Mouse (Mus musculus) adrenal gland, postnatal 10 days (tissue): ENCODE measurements around the gene Mcts2. TPM values are rescaled to one million over a fixed set of nuclear protein-coding genes. Genes with fewer than 3 reads are reported as not detected.

Source experiments
- DNase-seq: peaks from one replicate; pipeline ENCODE4 v3.0.0; 2021; ENCODE audit warnings: mixed read lengths
- total RNA-seq, 2 experiments: library from RNA; stranded (reverse); gene quantifications; 2 replicates each; pipeline ENCODE4 v1.2.3; 2021

Mcts2 gene
- total RNA-seq, 2 experiments from 2014 or later: 24.5 to 26.7 TPM

DNA sequence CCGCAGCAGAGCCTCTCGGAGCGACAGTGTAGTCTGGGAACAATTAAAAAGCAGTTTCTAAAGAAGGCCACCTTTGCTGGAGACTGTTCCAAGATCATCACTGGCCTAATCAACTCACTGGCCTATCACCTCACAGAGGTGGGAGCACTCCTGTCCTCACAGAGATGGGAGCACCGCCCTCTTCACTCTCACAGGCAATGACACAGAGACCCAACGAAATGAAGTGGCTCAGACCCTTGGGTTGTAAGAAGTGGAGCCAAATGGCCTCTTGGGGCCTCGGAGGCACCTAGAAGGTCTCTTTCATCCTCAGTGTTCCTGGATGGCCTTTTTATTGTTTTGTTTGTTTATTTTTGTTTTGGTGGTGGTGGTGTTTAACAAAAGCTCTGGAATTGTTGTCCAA lies 39.4 kb downstream of the Mcts2 start:
- no peak for DNase-seq

DNA sequence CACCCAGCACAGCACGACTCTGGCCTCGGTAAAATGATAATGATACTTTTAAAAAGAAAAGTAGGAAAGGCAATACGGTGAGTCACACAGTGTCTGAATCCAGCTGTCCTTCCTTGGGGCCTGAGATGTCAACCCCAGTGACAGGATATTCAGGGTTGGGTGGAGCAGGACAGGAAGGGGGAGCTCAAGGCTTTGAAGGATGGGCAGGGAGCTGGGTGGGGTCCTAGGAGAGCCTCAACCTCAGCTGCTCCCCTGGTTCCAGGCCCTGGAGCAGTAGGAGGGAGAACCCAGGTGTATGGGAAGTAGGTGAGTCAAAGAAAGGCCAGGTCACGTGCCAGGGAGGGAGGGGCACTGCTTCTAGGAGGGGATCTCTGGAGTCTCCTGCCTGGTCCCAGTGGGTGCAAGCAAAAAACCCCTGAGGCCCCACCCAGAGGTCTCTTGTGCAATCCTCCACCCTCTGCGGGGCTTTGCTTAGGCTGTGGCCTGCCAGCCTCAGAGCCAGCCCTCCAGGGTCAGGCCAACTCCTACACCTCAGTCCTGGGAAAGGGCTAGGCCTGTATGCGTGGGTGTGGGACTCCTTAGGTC lies 40.0 kb downstream of the Mcts2 start:
- DNase-seq: no peak

DNA sequence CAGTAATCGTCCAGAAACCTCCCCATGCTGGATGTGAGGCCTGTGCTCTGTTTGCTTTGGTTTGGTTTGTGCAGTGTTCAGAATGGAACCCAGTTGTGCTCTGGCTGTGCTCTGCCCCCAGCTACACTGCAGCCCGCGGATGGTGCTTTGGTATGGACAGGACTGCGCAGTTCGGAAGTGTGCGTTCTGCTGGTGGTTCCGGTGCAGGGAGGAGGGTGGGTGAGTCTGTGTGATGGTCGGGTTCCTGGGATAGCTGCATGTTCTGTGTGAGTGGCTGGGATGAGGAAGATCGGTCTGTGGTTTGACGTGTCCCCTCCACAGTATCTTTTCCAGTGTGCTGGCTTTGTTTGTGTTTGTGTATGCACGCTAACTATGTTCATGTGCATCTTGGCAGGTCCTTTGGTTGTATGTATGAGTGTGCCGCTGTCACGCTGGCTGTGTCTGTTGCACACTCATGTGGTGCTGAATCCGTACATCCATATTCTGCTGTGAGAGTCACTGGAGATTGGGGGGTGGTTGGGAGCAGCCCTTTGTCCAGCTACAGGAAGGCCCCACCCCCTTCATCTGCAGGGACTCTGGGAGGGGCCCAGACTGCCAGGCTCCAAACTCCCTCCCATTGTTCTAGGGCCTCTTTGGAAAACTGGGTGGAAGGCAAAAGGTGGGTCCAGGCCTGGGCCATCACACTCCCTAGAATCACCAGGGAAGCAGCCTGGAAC lies 41.1 kb downstream of the Mcts2 start:
- DNase-seq: no peak

DNA sequence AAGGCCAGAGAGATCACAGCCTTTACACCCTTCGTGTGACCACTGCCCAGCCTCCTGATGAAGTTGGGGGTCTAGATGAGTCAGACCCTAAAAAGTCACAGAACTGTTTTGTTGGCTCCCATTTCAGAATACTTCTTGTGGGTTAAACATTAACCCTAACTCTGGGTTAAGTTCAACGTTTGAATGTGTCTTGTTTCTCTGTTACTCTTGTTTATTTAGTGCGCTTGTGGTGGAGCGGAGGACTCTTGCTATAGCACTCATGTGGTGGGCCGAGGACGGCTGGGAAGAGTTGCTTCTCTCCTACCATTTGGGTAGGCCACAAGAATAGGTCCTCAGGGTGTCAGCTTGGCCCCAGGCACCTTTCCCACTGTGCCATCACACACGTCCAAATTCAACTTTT lies 41.8 kb downstream of the Mcts2 start:
- no peak for DNase-seq

DNA sequence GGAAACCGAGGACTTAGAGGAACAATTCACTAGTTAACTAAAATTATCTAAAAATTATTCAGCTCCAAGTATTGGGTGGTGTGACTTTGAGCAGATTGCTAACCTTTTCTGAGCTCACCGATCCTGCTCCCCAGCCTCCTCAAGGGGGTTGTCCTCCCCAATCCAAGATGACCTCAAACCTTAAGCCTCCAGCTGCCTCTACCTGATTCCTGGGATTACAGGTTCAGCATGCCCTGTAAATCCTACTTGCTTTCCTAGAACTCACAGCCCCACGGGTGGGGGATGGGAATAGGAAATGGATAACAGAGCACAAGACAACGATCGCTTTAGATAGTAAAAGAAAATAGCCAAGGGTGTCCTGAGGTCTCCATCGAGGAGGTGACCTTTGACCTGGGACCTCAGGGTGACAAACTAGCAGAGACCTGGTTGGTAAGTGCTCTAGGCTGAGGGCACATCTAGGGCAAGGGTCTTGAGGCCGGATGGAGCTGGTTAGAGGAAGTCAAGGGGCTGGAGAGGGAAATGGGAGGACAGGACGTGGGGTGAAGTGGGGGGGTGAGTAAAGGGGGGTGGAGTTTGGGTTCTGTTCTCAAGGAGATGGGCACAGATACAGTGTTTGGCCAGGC lies 42.3 kb downstream of the Mcts2 start:
- no peak for DNase-seq

DNA sequence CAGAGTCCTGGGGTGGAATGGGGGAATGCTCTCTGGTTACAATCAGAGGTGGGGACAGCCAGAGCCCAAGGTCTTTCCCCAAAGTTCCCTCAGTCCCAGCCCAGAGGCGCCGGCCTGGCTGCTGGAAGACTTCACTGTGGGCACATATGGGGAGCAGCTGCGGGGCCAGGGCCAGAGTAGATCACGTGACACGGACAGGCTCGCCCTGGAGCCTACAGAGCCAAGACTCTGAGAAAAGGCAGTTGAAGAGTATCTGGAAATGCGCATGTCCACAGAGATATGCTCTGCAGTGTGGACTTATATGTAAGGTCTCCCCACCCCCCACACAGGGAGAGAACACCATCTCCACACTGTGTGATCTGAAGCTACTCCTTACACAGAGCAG lies 42.8 kb downstream of the Mcts2 start:
- DNase-seq: peak; percentile 82

DNA sequence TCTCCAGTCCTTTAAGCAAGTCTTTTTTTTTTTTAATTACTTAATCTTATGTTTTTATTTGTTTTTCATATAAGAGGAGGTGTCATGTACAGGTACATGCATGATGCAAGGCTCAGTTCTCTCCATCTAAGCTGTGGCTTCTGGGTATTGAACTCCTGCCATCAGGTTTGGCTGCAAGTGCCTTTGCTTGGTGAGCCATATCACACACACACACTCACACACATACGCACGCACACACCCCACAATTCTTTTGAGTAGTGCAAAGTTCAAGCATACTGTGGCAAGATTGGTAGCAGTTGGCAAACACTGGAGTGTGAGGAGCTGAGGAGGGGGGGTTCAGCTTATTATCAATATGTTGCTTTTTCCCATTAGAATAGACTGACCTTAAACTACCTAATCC lies 46.4 kb downstream of the Mcts2 start:
- DNase-seq: peak; percentile 56

DNA sequence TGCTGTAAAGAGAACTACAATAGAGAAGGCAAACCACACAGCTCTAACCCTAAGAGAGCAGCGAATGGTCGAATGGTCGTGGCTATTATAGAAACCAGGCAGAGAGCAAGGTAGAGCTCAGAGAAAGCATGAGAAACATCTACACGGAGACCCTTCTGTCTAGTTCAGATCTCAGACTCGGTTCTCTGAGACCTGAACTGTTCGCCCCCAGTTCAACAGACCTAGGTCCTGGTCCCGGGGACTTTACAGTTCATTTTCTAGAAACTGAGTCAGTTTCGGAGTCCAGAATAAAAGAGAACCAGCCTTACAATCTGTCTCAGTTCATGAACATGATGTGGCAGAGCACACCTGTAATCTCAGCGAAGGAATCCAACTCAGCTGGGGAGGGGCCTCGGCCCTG lies 47.7 kb downstream of the Mcts2 start:
- DNase-seq: no peak

DNA sequence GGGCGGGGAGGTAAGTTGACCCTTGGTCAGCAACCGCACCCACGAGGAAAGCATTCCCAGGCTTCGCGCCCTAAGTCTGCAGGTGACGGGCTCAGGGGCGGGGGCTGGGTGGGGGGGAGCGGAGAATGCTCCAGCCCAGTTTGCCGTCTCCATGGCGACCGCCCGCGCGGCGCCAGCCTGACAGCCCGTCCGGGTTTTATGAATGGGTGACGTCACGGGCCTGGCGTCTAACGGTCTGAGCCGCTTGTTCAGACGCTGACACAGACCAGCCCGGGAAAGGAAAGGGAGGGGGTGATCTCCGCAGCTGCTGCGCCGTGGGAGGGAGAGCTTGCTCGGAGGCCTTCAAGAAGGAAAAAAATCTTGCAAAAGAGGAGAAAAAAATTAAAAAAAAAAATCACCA lies 48.1 kb downstream of the Mcts2 start:
- DNase-seq: peak; percentile 98

DNA sequence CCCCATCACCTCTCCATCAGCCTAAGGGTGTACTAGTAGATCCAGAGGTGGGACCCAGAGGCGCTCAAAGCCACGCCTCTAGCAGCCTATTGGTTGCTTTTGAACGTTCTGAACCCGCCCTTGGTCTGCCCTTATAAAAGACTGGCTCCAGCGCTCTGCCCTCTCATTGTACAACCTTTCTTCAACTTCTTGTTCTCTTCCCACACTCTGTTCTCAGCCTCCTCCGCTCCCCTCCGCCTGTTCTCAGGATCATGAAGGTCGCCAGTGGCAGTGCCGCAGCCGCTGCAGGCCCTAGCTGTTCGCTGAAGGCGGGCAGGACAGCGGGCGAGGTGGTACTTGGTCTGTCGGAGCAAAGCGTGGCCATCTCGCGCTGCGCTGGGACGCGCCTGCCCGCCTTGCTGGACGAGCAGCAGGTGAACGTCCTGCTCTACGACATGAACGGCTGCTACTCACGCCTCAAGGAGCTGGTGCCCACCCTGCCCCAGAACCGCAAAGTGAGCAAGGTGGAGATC lies 49.3 kb downstream of the Mcts2 start, which contains the start of gene Id1:
Id1 (plus strand) TSS at position 162 of the 512 bp plus-strand sequence.
- DNase-seq: peak; percentile 92

DNA sequence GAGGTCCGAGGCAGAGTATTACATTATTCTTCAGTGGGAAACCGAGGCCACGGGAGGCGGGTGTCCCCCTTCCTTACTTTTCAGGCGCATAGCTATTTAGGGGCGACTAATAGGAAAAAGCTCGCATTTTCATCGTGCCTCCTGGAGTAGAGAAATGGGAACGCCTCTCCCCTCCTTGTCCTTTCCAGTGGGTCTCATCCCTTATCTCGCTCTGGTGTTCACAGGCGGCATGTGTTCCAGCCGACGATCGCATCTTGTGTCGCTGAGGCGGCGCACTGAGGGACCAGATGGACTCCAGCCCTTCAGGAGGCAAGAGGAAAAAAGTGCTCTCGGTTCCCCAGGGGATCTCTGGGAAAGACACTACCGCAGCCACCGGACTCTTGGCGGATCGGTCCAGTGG lies 49.9 kb downstream of the Mcts2 start:
- DNase-seq: peak; percentile 61

Other genes starting within 250 kb of the Mcts2 start
- not detected for gene Defb23, start 222.4 kb upstream of the Mcts2 start, total RNA-seq
- not detected for gene Defb20, start 210.0 kb upstream of the Mcts2 start, total RNA-seq
- not detected for gene Defb22, start 196.9 kb upstream of the Mcts2 start, total RNA-seq
- gene Defb26, start 175.3 kb upstream of the Mcts2 start, total RNA-seq: not detected
- gene Defb28, start 168.8 kb upstream of the Mcts2 start, total RNA-seq: not detected
- not detected for gene Defb29, start 146.9 kb upstream of the Mcts2 start, total RNA-seq
- gene Gm17416, start 117.7 kb upstream of the Mcts2 start, total RNA-seq: not detected
- not detected for gene Defb21, start 114.3 kb upstream of the Mcts2 start, total RNA-seq
- gene Defb19, start 106.7 kb upstream of the Mcts2 start, total RNA-seq: 1 to 10 TPM; 1.5 to 2.2 TPM
- gene Defb45, start 87.6 kb upstream of the Mcts2 start, total RNA-seq: not detected
- gene Defb36, start 82.7 kb upstream of the Mcts2 start, total RNA-seq: under 1 TPM in 1 of 2 experiments, not detected in 1; 0.73 TPM
- gene Defb25, start 64.0 kb upstream of the Mcts2 start, total RNA-seq: not detected
- gene Rem1, start 60.1 kb upstream of the Mcts2 start, total RNA-seq: 10 to 100 TPM in 1 of 2 experiments, 1 to 10 TPM in 1; 7.2 to 10.1 TPM
- 100 to 1,000 TPM; 105 to 125 TPM for gene H13, start 17.6 kb upstream of the Mcts2 start, total RNA-seq
- gene Id1, start 49.2 kb downstream of the Mcts2 start, total RNA-seq: 100 to 1,000 TPM; 112 to 182 TPM
- gene Cox4i2, start 67.1 kb downstream of the Mcts2 start, total RNA-seq: 1 to 10 TPM; 8.0 to 8.3 TPM
- 10 to 100 TPM; 49.3 to 56.2 TPM for gene Bcl2l1, start 144.7 kb downstream of the Mcts2 start, total RNA-seq
- gene Tpx2, start 160.9 kb downstream of the Mcts2 start, total RNA-seq: 10 to 100 TPM; 18.4 to 21.4 TPM
- 1 to 10 TPM; 3.1 to 6.3 TPM for gene Mylk2, start 224.3 kb downstream of the Mcts2 start, total RNA-seq
- 1 to 10 TPM; 5.4 to 5.7 TPM for gene Foxs1, start 246.2 kb downstream of the Mcts2 start, total RNA-seq